Mouse (Mus musculus): ENCODE data around the gene Pomgnt2.

DNA sequence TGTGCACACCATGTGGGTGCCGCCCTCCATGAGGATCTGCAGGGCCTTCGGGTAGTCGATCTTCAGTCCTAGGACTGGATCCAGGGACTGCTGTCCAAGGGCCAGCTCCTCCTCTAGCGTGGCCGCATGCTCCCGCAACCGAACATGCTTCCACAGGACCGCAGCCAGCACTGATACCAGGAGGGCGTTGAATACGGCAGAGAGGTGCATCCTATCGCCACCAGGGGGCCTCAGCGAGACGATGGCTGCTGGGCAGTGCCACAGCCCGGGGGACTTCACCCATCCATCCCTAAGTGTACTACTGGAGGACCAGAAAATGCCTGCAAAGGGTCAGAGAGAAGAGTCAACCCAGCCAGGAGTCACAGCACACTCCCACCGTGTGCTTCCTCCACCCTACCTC, 13.4 kb downstream of the Pomgnt2 start:
- peak; percentile 93 for TF ChIP-seq CTCF (IDR thresholded peaks at IDR 0.05; ENCODE audit: low read depth)
- TF ChIP-seq EP300 (optimal IDR thresholded peaks at IDR 0.05), result no peak
